Mouse (Mus musculus): Measurements from ENCODE around the gene Snx33.

DNA sequence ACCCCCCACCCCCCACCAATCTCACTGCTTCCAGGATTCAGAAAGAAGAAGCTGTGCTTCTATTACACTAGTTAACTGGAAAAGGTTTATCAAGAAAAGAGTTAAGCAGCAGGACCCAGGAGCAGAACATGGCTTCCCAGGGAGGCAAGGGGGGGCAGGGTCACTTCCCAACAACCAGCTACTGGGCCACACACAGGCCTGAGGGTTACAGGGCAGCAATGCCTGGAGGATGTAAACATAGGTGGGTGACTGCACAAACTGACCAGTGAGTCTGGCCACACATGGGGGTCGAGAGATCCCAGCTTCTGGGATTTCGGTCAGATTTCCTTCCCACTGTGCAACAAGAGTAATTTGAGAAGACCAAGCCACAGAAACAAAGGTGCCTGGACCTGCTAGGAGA, 11.0 kb downstream of the Snx33 start:
- no peak for TF ChIP-seq POLR2A (IDR thresholded peaks at IDR 0.05; ENCODE audit: extremely low read depth, insufficient read depth, low read length)
- TF ChIP-seq CTCF (IDR thresholded peaks at IDR 0.05; ENCODE audit: low read depth, low read length), result no peak

Data from liver, adult 2 months (tissue).